Mouse (Mus musculus): ENCODE results near the gene Ptpn13.

Gene Ptpn13

DNA sequence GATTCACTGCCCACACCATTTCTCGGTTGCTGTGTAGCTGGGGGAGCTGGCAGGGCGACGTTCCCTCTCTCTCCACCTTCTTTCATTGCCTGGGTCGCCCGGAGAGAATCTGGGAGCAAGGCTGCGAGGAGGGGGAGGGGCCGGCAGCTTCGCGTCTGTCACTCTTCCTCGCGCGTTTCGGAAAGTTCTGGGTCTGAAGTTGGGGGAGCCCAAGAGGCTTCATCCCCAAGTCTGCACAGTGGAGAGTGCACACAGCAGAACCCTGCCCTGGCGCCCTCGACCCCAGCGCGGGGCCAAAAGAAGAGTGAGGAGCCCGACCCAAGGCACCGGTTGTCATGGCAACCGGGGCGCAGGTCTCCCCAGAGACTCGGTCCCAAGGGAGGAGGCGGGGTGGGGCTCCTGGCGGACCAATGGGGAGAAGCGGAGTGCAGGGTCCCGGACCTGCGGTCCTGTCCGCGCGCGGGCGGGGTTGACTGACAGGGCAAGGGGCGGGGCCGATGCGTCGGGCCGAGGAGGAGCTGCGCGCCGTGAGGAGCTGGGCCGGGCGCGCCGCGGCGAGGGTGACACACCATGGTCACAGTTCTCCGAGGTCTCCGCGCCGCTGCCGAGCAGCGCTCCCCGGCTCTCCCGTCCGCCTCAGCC, at the start of gene Ptpn13:
Gene Ptpn13, plus strand, starts transcription at position 515 of the 642 bp plus-strand sequence.
- DNase-seq (ENCODE audit: low spot score in 2 of 2): peak; percentile 82 to 84

DNA sequence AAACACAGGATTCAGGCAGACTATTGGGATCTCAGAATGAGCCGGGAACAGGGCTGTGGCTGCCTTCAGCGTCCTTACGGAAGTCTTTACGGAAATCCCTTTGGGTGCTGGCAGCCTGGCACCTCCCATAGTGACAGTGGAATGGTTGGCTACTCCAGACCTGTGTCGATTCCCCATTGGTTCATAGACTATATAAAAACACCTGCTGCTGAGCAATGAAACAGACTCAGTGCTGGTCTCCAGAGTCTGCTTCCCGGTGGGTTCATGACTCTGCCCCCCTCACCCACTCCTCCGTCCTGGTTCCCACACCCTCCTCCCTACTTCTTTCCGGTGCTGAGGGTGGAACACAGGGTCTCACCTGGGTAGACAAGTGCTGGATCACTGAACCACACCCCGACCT, 49.8 kb upstream of the Ptpn13 start:
- DNase-seq (ENCODE audit: low spot score in 2 of 2): no peak

DNA sequence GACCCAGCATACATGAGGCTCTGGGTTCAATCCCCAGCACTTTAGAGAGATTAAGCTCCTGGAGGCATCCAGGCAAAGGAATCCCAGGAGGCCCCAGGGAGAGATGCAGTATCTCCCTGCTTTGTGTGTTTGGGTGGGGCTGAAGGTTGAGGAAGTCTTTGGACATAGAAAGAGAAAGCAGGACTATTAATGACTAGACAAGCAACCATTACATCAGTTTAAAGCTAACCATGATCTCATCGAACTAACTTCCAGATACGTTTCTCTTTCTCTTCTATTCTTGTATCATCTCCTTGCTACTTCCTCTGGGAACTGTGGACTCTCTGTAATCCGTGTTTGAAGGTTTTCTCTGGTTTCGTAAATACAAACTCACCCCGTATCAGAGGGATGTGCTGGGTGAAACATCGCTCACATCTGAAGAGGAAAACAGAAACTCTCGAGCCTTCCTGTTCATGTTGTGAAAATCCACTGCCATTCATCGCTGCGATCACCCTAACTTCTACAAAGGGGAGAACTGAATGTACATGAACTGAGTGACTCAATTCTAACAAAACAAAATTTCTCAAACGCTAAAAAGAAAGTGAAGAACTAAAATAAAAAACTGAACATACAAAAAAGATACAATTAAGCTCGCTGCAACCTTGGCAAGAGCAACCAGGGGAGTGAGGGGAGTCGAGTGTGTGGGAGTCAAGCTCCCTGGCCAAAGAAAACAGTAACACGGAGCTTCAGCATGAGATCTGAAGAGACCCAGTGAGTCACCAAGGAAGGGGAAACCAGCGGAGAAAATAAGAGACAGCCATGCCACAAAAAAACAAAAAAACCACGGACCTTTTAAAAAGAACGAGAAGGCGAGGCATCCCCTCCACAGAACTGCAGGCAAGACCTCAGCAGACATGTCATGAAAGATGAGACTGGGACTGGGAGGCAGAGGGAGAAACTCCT, 48.4 kb upstream of the Ptpn13 start:
- DNase-seq (ENCODE audit: low spot score in 2 of 2): no peak

DNA sequence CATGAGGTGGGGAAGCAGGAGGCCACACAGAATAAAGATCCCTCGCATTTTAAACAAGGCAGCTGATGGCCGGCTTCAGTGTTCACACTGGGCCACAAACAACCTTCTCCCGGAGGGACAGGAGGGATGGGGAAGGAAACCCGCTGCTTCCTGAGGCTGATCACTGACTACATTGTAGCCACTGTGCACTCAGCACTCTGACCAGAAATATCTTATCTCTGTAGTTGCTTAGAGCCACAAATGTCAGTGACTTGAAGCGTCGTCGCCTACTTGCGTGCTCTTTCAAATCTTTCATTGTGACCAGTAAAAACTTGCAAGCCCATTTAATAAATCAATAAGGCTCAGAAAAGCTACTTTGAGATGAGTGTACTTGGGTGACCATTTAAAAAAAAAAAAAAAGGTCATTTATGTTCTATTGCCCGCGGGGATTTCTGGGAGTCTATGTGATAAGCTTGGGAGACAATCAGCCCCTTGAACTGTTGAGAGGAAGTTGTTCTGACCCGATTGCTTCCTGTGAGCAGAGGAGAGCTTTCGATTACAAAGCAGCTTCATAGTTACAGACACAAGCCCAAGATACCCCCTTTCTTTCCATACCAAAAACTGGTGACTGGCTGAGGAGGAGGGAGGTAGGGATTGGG, 47.4 kb upstream of the Ptpn13 start:
- no peak for DNase-seq (ENCODE audit: low spot score in 2 of 2)

DNA sequence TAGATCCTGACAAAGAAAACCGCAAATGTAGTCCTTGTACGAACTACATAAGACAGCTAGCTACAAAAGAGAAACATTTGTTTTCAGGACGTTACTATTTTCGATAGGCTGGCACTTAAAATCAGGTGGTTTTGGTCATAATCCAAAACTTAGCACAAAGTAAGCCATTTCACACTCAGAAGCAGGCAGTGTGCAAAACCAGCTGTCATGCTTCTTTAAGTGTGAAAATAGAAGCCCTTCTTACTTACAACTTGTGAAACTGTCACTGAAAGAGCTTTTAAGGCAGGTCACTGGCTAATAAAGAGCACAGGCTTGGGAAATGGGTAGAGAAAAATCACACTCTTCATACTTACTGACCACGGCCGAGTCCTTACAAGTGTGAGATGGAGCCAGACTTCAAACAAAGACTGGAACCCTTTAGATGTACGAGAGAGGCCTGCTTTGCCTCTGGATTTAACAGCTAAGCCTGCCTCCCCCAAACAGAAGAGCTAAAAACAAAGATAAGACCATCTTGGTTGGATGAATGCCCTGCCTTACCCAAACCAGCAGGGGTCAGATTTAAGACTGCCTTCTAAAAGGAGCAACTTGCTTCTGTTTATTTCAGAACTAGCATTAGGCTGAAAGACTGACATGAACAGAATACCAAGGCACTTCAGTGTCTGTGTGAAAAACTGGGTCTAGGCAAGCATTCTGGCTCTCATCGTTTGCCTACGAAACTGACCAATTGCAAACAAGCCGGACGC, 44.0 kb upstream of the Ptpn13 start:
- no peak for DNase-seq (ENCODE audit: low spot score in 2 of 2)

DNA sequence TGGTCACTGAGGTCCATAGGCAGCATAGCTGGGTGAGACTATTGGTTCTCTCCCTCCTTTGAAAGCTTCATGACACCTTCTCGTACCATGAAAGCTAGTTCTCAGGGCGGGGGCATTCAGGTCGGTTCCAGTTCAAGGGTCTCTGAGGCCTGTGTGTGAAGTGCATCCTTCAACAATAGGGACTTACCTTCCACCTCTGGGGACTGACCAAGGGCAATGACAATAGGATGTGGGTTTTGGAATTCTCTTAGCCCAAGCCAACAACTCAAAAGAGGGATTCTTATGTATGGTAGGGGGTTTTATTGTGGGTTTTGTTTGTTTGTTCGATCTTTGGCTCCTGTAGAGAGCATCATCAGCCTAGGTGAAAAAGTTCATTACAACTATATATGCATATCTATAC, 42.0 kb upstream of the Ptpn13 start:
- DNase-seq (ENCODE audit: low spot score in 2 of 2): no peak

DNA sequence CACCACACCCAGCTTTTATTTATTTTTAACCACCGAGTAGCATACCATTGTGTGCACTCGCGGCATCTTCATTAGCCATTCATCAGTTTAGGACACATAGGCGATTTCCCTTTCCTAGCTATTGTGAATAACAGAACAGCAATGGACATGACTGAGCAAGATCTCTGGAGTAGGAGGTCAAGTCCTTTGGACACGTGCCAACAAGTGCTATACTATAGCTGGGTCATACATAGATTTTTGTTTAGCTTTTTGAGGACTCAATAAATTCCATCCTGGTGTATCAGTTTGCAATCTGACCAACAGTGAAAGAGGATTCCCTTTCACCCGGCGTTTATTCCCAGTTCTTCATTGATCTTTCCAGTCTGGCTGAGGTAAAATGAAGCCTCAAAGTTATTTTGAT, 41.0 kb upstream of the Ptpn13 start:
- no peak for DNase-seq (ENCODE audit: low spot score in 2 of 2)

DNA sequence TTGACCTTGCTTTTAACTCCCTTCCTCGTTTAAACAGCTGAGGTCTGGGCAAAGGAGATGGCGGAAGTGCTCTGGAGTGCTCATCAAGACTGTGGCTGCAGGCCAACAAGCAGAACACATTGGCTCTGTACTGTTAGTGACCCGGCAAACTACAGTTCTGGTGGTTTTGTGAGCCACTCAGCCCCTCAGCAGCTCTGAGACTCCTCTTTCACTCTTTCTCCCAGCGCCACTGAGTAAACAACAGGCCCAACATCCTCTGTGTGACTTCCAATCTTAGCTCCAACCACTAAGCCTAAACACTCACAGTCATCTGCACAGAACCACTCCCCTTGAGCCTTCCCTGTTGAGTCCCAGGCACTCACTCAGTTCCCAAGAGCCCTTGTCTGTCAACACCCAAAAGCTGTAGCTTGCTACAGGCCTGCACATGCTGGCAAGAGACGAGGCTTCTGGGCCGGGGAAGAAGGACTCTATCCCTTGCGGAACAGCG, 37.4 kb upstream of the Ptpn13 start:
- DNase-seq (ENCODE audit: low spot score in 2 of 2): no peak

DNA sequence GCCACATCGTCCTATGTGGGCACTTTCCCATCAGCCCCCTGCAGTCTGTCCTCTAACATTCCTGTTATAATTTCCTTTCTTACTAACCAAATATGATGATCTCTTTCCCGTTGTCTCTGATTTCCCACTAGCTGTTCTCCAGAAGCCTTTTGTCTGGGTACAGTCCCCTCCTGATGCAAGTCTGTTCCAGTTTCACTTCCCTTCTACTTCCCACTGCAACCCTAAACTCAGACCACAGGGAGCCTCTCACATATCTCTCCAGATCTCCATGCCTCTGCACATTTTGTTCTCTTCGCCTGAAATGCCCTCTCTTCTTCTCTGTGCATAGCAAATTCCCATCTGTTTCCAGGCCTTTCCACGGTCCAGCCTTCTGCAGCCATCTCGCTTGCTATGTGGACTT, 35.6 kb upstream of the Ptpn13 start:
- DNase-seq (ENCODE audit: low spot score in 2 of 2): no peak

DNA sequence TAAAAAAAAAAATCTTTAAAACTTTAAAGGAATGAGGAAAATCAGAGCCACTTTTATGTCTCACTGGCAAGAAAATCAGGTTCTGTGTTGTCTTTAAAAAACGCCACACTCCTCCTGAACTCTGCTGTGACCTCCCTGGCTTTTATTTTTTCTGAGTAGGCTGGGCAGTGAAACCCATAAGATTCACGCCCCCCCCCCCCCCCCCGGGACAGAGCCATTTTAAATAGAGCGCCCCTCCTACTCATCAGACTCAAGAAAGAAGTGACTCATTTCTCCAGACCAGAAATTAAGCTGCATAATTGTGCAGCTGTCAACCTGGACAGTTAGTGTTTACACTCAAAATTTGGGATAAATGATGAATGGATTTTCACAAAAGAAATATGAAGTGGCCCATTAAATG, 31.8 kb upstream of the Ptpn13 start:
- DNase-seq (ENCODE audit: low spot score in 2 of 2): no peak

DNA sequence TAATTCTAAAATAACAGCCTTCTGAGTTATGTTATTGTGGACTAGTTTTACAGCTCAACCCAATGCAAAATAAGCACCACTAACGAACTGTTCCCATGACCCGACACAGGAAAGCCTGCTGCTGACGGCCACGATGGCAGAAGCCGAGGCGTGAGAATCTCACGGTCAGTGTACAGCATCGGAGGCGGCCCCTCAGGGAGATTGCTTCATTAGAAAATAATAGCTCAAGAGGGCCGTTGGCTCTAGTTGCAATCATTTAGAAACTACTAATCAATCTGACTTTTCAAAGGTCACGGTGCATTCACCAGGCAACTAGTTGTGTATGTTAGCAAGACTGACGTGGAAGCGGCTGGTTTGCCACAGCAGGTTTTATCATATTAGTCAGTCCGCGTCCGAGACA, 31.2 kb upstream of the Ptpn13 start:
- DNase-seq (ENCODE audit: low spot score in 2 of 2): no peak

DNA sequence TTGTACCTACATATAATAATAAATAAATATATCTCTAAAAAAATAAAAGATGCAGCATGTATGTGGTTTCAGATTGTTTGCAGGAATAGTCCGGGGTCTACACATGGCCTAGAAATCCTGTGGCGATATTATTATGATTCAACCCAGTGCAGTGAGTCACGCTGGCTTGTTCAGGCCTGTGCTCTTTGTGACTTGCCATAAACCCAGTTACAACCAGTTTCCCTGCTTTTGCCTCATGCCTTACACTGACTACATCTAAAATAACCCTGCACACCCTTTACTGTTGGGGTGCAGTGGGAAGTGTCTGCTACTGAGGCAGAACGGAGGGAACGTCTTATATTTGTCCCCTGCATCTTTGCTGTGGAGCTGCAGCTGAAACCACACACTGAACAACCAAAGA, 29.3 kb upstream of the Ptpn13 start:
- DNase-seq (ENCODE audit: low spot score in 2 of 2): no peak

DNA sequence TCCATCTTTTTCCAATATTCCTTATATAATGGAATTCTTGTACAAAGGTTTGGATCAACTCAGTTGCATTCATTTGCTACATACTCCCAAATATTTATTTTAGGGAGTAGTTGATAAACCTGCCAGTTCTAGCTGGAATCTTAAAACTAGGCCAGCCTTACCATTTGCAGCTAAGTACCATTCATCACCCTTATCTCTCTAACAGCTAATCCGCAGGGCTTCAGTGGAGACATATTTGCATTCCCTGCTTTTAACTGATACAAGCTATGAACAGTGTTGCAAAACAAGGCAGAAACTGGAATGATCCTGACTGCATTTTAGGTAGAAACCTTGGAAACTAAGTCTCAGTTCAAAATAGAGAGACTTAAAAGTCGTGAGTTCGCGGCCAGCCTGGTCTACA, 27.6 kb upstream of the Ptpn13 start:
- DNase-seq (ENCODE audit: low spot score in 2 of 2): no peak

DNA sequence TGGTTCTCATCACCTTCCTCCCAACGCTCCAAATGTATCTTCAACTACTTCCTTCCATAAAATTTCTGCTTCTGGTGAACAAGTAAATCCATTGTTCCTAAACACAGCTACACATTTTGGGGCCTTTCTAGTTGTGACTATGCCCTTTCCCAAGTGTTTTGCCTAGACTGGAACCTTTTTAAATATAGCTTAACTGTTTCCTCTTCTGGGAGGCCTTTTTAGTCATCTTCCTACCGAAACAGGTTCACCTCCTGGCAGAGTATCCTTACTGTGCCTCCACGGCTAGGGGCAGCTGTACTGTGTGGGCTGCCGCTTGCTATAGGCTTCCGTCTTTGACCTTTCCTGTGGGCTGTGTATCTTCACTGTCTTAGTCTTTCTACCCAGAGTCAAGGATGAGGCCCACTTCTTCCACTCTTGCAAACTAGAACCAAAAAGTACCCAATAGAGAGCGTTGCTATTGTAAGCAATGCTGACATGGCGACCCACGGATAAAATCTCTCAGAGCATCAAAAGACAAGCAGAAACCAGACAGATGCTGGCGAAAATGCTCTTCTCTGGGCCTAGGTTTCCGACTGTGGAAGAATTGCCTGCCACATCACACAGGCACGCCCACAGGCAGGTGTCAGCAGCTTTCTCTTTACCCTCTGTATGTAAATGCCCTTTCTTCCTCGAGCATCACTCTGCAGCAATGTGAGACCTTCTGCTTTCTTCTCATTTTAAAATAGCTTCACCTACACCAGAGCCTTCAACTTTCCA, 20.6 kb upstream of the Ptpn13 start:
- no peak for DNase-seq (ENCODE audit: low spot score in 2 of 2)

DNA sequence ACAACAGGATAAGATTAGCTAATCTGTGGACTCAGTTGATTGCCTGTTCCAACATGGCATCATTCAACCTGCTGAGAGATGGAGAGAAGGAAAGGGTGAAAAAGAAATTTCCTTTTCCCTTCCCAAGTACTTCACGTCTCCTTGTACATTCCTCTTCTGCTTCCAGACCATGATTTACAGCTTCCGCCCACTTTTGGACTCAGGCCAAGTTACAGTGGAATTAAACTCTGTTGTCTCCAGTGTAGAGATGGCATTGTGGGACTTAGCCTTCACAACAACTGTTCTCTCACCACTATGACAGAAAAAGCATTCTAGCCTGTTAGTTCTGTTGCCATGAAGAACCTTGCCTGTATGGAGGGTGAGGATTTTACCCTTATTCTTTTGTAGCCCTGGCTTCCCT, 19.1 kb upstream of the Ptpn13 start:
- no peak for DNase-seq (ENCODE audit: low spot score in 2 of 2)

DNA sequence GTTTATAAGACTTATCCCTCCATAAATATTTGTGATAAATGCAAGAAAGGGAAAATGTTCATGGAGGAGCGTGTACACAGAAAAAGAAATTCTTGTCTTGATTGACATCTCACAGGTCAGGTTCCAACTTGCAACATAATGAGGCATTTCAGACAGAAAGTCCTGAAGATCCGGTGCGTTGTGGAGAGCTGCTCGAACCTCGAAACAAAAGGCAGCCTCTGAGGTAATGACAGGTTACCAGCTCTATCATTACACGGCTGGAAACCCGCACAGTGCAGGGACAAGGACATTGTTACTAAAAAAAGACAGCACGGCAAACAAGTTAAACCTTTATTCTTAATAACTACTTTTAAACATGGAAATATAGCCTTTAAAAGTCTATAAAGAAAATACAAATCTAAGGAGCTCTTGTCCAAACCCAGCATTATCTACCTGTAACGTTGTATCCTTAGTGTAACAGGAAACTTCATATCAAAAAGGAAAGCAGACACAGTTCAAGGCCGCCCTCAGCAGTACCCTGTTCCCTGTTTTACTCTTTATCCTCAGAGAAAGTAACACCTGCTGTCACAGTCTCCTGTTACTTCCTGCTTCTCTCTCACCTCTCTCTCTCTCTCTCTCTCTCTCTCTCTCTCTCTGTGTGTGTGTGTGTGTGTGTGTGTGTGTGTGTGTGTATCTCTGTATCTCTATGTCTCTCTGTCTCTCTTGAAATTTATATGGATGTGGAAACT, 12.8 kb upstream of the Ptpn13 start:
- DNase-seq (ENCODE audit: low spot score in 2 of 2): no peak

DNA sequence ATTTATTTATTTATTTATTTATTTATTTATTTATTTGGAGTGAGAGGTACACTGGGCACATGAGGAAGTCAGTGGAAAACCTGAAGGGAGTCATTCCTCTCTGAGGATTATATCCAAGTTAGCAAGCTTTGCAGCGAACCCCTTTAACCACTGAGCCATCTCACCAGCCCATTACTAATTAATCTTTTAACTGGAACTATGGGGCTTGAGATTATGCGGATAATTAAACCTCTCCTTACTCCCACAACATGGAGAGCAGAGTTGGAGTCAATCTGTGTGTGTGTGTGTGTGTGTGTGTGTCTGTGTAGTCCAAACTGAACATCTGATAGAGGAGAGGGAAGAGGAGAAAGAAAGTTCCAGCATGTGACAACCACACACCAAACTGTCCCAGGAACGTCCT, 10.4 kb upstream of the Ptpn13 start:
- DNase-seq (ENCODE audit: low spot score in 2 of 2): no peak

DNA sequence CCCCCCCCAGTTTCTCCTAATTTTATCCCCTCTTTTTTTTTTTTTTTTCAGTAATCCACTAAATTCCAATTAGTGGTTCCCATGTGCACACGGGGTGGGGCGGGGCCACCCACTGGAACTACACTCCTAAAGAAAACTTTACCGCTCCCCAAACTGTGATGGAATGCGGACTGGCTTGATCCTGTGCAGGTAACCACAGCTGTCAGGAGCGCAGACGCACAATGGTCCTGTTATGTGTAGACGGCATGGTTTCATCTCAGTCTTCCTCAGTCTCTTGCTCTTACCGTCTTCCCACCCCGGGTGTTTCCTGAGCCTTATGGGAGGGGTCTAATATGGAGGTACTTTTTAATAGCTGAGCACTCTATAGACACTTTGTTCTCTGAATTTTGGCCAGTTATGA, 7.0 kb upstream of the Ptpn13 start:
- DNase-seq (ENCODE audit: low spot score in 2 of 2): no peak

DNA sequence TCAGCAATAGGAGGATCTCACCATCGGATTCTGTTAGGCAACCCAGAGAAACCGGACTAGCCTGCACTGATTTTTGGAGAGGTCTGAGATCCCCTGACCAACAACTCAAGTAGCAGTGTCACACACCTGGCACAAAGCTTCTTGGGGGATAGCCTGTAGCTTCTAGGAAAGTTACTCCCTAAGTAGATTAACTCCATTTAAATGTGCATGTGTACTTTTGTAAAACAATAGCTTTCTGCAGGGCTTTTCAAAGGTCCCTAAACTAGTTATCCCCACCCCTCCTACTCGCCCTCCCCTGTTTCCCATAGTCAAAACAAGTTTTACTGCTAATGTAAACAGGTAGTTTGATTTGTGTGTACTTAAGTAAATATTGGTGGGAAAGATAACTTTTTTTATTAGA, 6.1 kb upstream of the Ptpn13 start:
- no peak for DNase-seq (ENCODE audit: low spot score in 2 of 2)

DNA sequence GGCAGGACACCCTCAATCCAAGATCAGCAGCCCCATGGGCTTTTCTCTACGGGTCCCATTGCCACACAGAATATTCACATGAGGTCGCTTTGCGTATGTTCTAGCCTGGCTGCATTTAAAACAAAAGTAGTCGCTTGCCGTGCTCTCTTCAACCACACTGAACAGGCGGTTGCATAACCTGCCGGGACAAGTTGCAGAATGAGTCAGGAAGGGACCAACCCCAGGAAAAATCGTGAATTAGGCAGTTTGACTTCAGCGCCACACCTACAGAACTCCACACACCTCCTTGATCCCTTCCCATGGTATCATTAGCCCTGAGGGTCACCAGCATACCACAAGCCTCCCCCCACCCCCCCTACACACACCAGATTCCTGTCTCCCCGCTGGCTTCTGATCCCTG, 4.4 kb upstream of the Ptpn13 start:
- DNase-seq (ENCODE audit: low spot score in 2 of 2): no peak

DNA sequence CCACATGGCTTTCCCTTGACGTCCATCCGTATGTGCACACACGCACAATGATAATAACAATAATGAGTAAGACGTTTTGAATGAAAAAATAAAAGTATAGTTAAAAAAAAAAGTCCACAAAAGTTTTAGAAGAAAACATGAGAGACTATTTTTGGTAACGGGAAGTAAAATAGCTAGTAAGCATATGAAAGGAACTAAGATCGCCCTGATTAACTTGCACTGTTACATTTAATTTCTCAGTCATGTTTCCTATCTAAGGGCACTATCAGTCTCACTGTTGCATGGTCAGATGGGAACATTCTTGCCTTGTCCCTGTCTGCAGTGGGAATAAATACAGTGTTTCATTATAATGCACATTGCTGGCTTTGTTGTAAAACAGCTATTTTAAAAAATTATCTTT, 2.4 kb upstream of the Ptpn13 start:
- no peak for DNase-seq (ENCODE audit: low spot score in 2 of 2)
